Mouse (Mus musculus): Measurements from ENCODE around the gene Pink1. TPM values are rescaled to one million over a fixed set of nuclear protein-coding genes. Genes with fewer than 3 reads are reported as not detected.

Pink1 gene
- polyA plus RNA-seq, 1 experiment from 2014 or later, result 17.8 TPM

GRCm38 (mm10) chr4:138313021-138313420 lies 13.1 kb downstream of the Pink1 start:
- no peak overlapping the region for H3K4me2 ChIP-seq (ENCODE audit: low read depth, severe bottlenecking)
- WGBS, result 90% methylated on average over 11 of the region's 11 CpGs
- no peak overlapping the region for H3K27ac ChIP-seq (replicated peaks; ENCODE audit: low read depth, low read length)
- no peak for DNase-seq (ENCODE audit: low spot score)
- H3K36me3 ChIP-seq (ENCODE audit: control insufficient read depth, insufficient read depth, low read length), result peaks cover 31% of the 10 kb centered on the region
- H3K4me3 ChIP-seq (ENCODE audit: low read depth, low read length), result no peak overlapping the region
- ATAC-seq (ENCODE audit: insufficient number of reproducible peaks, low FRiP score, low TSS enrichment, low read depth), result no peak
- no peaks in the 10 kb centered on the region for H3K27me3 ChIP-seq (ENCODE audit: control insufficient read depth, insufficient read depth, low read length)
- no peaks in the 10 kb centered on the region for H3K4me1 ChIP-seq (ENCODE audit: control insufficient read depth, insufficient read depth, low read length)
- no peaks in the 10 kb centered on the region for H3K9me3 ChIP-seq (ENCODE audit: control insufficient read depth, low read length)
- H3K9ac ChIP-seq (ENCODE audit: low read length), result no peak overlapping the region

GRCm38 (mm10) chr4:138312105-138312504 lies 14.0 kb downstream of the Pink1 start:
- ATAC-seq (ENCODE audit: insufficient number of reproducible peaks, low FRiP score, low TSS enrichment, low read depth), result no peak
- no peaks in the 10 kb centered on the region for H3K4me1 ChIP-seq (ENCODE audit: control insufficient read depth, insufficient read depth, low read length)
- 96% methylated on average over 3 of the region's 3 CpGs for WGBS

GRCm38 (mm10) chr4:138311595-138311994 lies 14.5 kb downstream of the Pink1 start:
- H3K4me2 ChIP-seq (ENCODE audit: low read depth, severe bottlenecking), result no peak overlapping the region
- peaks cover 33% of the 10 kb centered on the region for H3K36me3 ChIP-seq (ENCODE audit: control insufficient read depth, insufficient read depth, low read length)
- no peaks in the 10 kb centered on the region for H3K27me3 ChIP-seq (ENCODE audit: control insufficient read depth, insufficient read depth, low read length)
- H3K4me3 ChIP-seq (ENCODE audit: low read depth, low read length), result no peak overlapping the region
- H3K9ac ChIP-seq (ENCODE audit: low read length), result no peak overlapping the region
- H3K9me3 ChIP-seq (ENCODE audit: control insufficient read depth, low read length), result no peaks in the 10 kb centered on the region
- 66% methylated on average over 8 of the region's 8 CpGs for WGBS
- H3K27ac ChIP-seq (replicated peaks; ENCODE audit: low read depth, low read length), result no peak overlapping the region
- ATAC-seq (ENCODE audit: insufficient number of reproducible peaks, low FRiP score, low TSS enrichment, low read depth), result no peak
- H3K4me1 ChIP-seq (ENCODE audit: control insufficient read depth, insufficient read depth, low read length), result no peaks in the 10 kb centered on the region
- peak; percentile 65 for DNase-seq (ENCODE audit: low spot score)

More at GRCm38 (mm10) chr4:138312105-138312504, 14.0 kb downstream of the Pink1 start:
- Histone ChIP-seq H3K4me2 (ENCODE audit: low read depth, severe bottlenecking) (no peak overlapping the region), H3K9ac (ENCODE audit: low read length) (no peak overlapping the region), H3K27ac (replicated peaks; ENCODE audit: low read depth, low read length) (no peak overlapping the region), H3K36me3 (ENCODE audit: control insufficient read depth, insufficient read depth, low read length) (peaks cover 33% of the 10 kb centered on the region), H3K4me3 (ENCODE audit: low read depth, low read length) (no peak overlapping the region), H3K27me3 (ENCODE audit: control insufficient read depth, insufficient read depth, low read length) (no peaks in the 10 kb centered on the region), H3K9me3 (ENCODE audit: control insufficient read depth, low read length) (no peaks in the 10 kb centered on the region)
- DNase-seq (ENCODE audit: low spot score), result no peak

GRCm38 (mm10) chr4:138310311-138310910 lies 15.7 kb downstream of the Pink1 start:
- whole genome bisulfite sequencing, result 96% methylated on average over 19 of the region's 19 CpGs
- no peaks in the 10 kb centered on the region for H3K9me3 ChIP-seq (ENCODE audit: control insufficient read depth, low read length)
- ATAC-seq (ENCODE audit: insufficient number of reproducible peaks, low FRiP score, low TSS enrichment, low read depth) (no peak), DNase-seq (ENCODE audit: low spot score) (no peak)
- no peak overlapping the region for H3K4me2 ChIP-seq (ENCODE audit: low read depth, severe bottlenecking)
- H3K36me3 ChIP-seq (ENCODE audit: control insufficient read depth, insufficient read depth, low read length), result peaks cover 32% of the 10 kb centered on the region
- no peak overlapping the region for H3K4me3 ChIP-seq (ENCODE audit: low read depth, low read length)
- H3K9ac ChIP-seq (ENCODE audit: low read length), result no peak overlapping the region
- no peaks in the 10 kb centered on the region for H3K27me3 ChIP-seq (ENCODE audit: control insufficient read depth, insufficient read depth, low read length)
- H3K27ac ChIP-seq (replicated peaks; ENCODE audit: low read depth, low read length), result no peak overlapping the region
- H3K4me1 ChIP-seq (ENCODE audit: control insufficient read depth, insufficient read depth, low read length), result peaks cover 5% of the 10 kb centered on the region

- peaks cover 25% of the 10 kb centered on the region for H3K36me3 ChIP-seq (ENCODE audit: control insufficient read depth, insufficient read depth, low read length)
- H3K27ac ChIP-seq (replicated peaks; ENCODE audit: low read depth, low read length), result no peak overlapping the region
- H3K4me2 ChIP-seq (ENCODE audit: low read depth, severe bottlenecking), result no peak overlapping the region
- no peak for ATAC-seq (ENCODE audit: insufficient number of reproducible peaks, low FRiP score, low TSS enrichment, low read depth)
- no peak overlapping the region for H3K4me3 ChIP-seq (ENCODE audit: low read depth, low read length)
- WGBS, result 95% methylated on average over 12 of the region's 12 CpGs
- peaks cover 10% of the 10 kb centered on the region for H3K4me1 ChIP-seq (ENCODE audit: control insufficient read depth, insufficient read depth, low read length)
- no peaks in the 10 kb centered on the region for H3K27me3 ChIP-seq (ENCODE audit: control insufficient read depth, insufficient read depth, low read length)
- H3K9ac ChIP-seq (ENCODE audit: low read length), result no peak overlapping the region
- no peak for DNase-seq (ENCODE audit: low spot score)
- H3K9me3 ChIP-seq (ENCODE audit: control insufficient read depth, low read length), result no peaks in the 10 kb centered on the region
Observed at GRCm38 (mm10) chr4:138307739-138308138, 18.4 kb downstream of the Pink1 start.

- ATAC-seq (ENCODE audit: insufficient number of reproducible peaks, low FRiP score, low TSS enrichment, low read depth) (no peak), DNase-seq (ENCODE audit: low spot score) (no peak)
- no peaks in the 10 kb centered on the region for H3K9me3 ChIP-seq (ENCODE audit: control insufficient read depth, low read length)
- H3K27ac ChIP-seq (replicated peaks; ENCODE audit: low read depth, low read length), result no peak overlapping the region
- no peak overlapping the region for H3K9ac ChIP-seq (ENCODE audit: low read length)
- H3K4me2 ChIP-seq (ENCODE audit: low read depth, severe bottlenecking), result no peak overlapping the region
- H3K36me3 ChIP-seq (ENCODE audit: control insufficient read depth, insufficient read depth, low read length), result peaks cover 24% of the 10 kb centered on the region
- 91% methylated on average over 3 of the region's 3 CpGs for WGBS
- H3K27me3 ChIP-seq (ENCODE audit: control insufficient read depth, insufficient read depth, low read length), result no peaks in the 10 kb centered on the region
- H3K4me1 ChIP-seq (ENCODE audit: control insufficient read depth, insufficient read depth, low read length), result peaks cover 10% of the 10 kb centered on the region
- no peak overlapping the region for H3K4me3 ChIP-seq (ENCODE audit: low read depth, low read length)
Observed at GRCm38 (mm10) chr4:138307025-138307424, 19.1 kb downstream of the Pink1 start.

GRCm38 (mm10) chr4:138304340-138305104 lies 21.6 kb downstream of the Pink1 start, which contains the start of gene Ddost:
Gene Ddost (plus strand): TSS chr4:138304730.
- H3K4me3 ChIP-seq (ENCODE audit: low read depth, low read length), result peak within 1 kb of the TSS; percentile 86
- peak within 1 kb of the TSS; percentile 86 for H3K9ac ChIP-seq (ENCODE audit: low read length)
- DNase-seq (ENCODE audit: low spot score) (peak; percentile 97), ATAC-seq (ENCODE audit: insufficient number of reproducible peaks, low FRiP score, low TSS enrichment, low read depth) (peak; percentile 98)
- peak within 1 kb of the TSS; percentile 77 for H3K4me2 ChIP-seq (ENCODE audit: low read depth, severe bottlenecking)
- no peaks in the 10 kb centered on the region for H3K27me3 ChIP-seq (ENCODE audit: control insufficient read depth, insufficient read depth, low read length)
- peaks cover 6% of the 10 kb centered on the region for H3K36me3 ChIP-seq (ENCODE audit: control insufficient read depth, insufficient read depth, low read length)
- under 1% methylated on average over 64 of the region's 64 CpGs for WGBS
- H3K27ac ChIP-seq (replicated peaks; ENCODE audit: low read depth, low read length), result peak within 1 kb of the TSS; percentile 65; the same call in 1 of the 2 replicates
- peaks cover 10% of the 10 kb centered on the region for H3K4me1 ChIP-seq (ENCODE audit: control insufficient read depth, insufficient read depth, low read length)
- no peaks in the 10 kb centered on the region for H3K9me3 ChIP-seq (ENCODE audit: control insufficient read depth, low read length)

- H3K9ac ChIP-seq (ENCODE audit: low read length), result peak overlapping the region; percentile 81
- peaks cover 10% of the 10 kb centered on the region for H3K4me1 ChIP-seq (ENCODE audit: control insufficient read depth, insufficient read depth, low read length)
- no peaks in the 10 kb centered on the region for H3K27me3 ChIP-seq (ENCODE audit: control insufficient read depth, insufficient read depth, low read length)
- H3K9me3 ChIP-seq (ENCODE audit: control insufficient read depth, low read length), result no peaks in the 10 kb centered on the region
- H3K36me3 ChIP-seq (ENCODE audit: control insufficient read depth, insufficient read depth, low read length), result peaks cover 2% of the 10 kb centered on the region; the same call in 1 of the 2 replicates
- ATAC-seq (ENCODE audit: insufficient number of reproducible peaks, low FRiP score, low TSS enrichment, low read depth) (no peak), DNase-seq (ENCODE audit: low spot score) (no peak)
- H3K4me2 ChIP-seq (ENCODE audit: low read depth, severe bottlenecking), result peak overlapping the region; percentile 77
- WGBS, result 16% methylated on average over 18 of the region's 18 CpGs
- peak overlapping the region; percentile 86 for H3K4me3 ChIP-seq (ENCODE audit: low read depth, low read length)
- H3K27ac ChIP-seq (replicated peaks; ENCODE audit: low read depth, low read length), result no peak overlapping the region
Observed at GRCm38 (mm10) chr4:138303742-138304141, 22.4 kb downstream of the Pink1 start.

Measured in limb, embryonic 11.5 days (tissue).